Mouse (Mus musculus): ENCODE measurements around the gene Uck2.

The Uck2 gene

GRCm38 (mm10) chr1:167283441-167284257, 1.5 kb downstream of the Uck2 start:
- no peak for DNase-seq (ENCODE audit: low spot score in 2 of 2)

DNA sequence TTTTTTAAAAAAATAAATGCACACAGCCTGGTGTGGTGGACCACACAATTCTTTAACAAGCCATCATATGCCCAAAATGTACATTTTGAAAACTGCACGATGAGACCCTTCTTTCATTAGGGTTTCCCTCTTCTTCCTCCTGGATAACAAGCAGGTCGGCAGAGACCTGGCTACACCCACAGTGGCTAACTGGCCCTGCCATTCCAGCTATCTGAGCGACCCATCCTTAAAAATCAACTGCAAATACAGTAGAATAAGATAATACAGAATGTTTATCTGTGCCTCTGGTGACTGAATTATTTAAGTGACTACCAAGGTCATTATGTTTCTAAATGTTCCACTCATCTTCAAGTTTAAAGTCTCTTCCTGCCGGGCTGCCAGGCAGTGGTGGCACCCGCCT, 2.4 kb downstream of the Uck2 start:
- no peak for DNase-seq (ENCODE audit: low spot score in 2 of 2)

DNA sequence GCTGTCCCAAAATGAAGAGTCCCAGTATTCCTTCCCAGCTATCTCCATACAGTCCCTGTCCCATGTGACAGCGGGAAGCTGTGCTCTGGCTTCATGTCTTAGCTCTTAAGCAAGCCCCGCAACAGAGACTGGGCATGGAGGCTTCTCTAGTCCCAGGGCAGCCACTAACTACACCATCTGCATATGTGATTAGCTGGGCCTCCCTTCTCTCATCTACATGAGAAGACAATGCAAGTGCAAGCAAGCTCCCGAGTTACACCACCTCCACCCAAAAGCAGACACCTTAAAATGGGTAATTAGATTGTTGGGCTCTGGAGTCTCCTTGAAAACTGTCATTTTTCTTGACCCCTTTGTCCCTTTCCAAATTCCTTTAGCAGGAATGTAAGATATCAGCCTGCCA, 3.0 kb downstream of the Uck2 start:
- DNase-seq (ENCODE audit: low spot score in 2 of 2): no peak

DNA sequence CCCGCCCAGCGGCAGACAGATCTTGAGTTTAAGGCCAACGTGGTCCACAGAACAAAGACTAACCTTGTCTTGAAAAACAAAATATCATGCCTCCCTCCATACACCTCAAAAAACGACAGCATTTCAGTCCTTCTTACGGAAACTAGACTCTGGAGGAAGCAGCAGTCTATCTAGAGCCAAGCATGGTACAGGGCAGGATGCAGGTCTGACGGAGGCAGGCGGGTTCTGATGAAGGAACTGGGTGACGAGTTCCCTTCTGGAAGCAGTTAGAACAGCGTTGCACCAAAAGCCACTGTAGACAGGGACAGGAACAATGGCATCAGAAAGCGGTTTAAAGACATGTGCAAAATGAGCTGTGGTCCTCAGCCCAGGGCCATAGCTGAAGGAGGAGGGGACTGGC, 5.1 kb downstream of the Uck2 start:
- DNase-seq (ENCODE audit: low spot score in 2 of 2): no peak

GRCm38 (mm10) chr1:167279160-167279715, 5.9 kb downstream of the Uck2 start:
- peak in 1 of 2 experiments; percentile 33 for DNase-seq (ENCODE audit: low spot score in 2 of 2)

- DNase-seq (ENCODE audit: low spot score in 2 of 2): no peak
These were observed 6.7 kb downstream of the Uck2 start for GRCm38 (mm10) chr1:167278395-167278794.

- DNase-seq (ENCODE audit: low spot score in 2 of 2): peak in 1 of 2 experiments; percentile 22
These were observed 10.3 kb downstream of the Uck2 start for GRCm38 (mm10) chr1:167274646-167275390.

- no peak for DNase-seq (ENCODE audit: low spot score in 2 of 2)
These were observed 11.5 kb downstream of the Uck2 start for GRCm38 (mm10) chr1:167273380-167274163.

DNA sequence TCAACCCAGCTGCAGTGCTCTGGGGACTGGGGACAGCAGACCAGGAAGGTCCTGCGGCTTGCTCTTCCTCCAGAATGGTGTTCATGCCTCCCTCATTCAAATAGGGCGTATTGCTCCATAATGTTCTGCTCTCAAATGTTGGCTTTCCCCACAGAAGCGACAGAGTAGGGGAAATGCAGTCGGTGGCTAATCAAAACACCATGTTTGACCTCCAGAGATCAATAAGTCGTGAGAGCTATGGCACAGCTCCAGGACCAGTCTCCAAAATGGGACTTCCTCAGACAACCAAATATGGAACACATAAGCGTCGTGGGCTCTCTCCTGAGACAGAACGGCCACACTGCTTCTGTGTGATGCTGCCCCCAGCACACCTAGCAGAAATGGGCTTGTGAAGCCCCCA, 13.3 kb downstream of the Uck2 start:
- DNase-seq (ENCODE audit: low spot score in 2 of 2): no peak

DNA sequence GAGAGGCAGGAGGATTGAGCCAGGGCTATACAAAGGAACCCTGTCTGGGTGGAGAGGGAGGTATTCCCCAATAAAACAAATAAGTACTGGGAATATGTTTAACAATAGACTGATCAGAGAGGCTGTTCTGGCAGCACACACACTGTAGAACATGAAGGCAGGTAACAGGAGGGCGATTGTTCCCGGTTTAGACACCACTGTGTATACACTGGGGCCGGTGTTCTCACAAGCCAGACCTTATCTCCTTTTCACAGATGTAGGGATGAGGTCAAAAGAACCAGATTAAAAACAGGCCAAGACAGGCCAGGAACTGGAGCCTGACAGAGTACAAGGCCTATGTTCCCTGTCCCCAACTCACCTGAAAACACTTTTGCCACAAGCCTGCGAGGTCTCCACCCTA, 13.8 kb downstream of the Uck2 start:
- no peak for DNase-seq (ENCODE audit: low spot score in 2 of 2)

- no peak for DNase-seq (ENCODE audit: low spot score in 2 of 2)
These were observed 14.6 kb downstream of the Uck2 start for GRCm38 (mm10) chr1:167270342-167271111.

DNA sequence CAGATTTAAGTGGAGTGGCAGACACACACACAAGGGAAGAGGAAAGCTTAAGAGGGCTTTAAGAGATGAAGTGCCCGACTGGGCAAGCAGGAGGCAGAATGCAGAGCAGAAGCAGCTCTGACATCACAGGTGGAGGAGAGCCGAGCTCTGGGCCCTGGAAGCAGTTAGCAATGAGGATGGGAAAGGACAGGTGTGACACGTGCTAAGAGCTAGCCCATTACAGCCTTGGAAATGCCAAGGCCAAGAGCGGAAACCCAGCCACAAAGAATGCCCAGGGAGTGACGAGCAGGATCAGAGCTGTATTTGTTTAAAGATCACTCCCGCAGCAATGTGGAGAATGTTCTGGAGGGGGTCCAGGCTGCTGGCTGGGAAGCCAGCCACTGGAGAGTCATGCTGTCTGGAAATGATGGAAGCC, 15.3 kb downstream of the Uck2 start:
- DNase-seq (ENCODE audit: low spot score in 2 of 2): peak; percentile 74 to 86

GRCm38 (mm10) chr1:167269350-167269811, 15.7 kb downstream of the Uck2 start:
- no peak for DNase-seq (ENCODE audit: low spot score in 2 of 2)

DNA sequence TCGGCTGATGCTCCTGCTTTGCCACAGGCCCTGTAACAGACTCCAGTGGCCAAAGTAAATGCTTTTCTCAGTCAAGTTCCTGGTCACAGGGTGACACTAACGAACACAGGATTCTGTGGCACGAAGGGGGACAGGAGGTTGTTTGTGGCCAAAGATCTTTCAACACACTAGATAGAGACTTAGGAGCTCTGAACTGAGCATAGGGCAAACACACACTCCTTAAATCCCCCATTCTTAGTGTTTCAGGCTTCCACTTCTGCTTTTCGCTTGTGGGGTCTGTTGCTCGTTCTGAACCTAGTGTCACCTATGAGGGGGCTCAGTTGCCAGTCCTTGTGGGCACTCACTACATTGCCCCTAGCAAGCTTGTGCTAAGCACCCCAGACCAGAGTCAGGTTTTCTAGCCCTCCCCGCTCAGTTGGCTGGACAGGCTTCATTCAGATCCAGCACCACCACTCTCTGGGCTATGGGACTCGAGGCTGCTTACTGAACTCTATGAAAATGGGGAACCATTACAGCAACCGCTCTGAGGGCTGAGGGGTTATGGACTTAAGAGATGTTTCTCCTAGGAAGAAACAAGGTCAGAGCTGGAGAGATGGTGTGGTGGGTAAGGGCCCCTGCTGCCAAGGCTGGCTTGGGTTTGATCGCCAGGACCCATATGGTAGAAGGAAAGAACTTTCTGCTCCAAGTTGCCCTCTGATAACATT, 16.6 kb downstream of the Uck2 start:
- no peak for DNase-seq (ENCODE audit: low spot score in 2 of 2)

DNA sequence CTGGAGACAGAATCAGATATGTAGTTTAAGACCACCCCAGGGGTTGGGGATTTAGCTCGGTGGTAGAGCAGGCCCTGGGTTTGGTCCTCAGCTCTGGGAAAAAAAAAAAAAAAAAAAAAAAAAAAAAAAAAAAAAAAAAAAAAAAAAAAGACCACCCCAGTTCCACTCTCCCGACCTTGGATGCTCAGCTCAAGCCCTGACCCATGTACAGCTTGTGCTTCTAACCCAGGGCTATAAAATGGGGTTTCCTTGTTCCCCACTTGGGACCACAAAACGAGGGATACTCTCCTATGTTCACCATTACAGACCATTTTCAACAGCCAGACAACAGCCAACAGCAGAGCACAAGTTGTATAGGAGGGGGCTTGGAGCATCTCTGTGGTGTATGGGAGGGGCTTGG, 18.4 kb downstream of the Uck2 start:
- DNase-seq (ENCODE audit: low spot score in 2 of 2): no peak

DNA sequence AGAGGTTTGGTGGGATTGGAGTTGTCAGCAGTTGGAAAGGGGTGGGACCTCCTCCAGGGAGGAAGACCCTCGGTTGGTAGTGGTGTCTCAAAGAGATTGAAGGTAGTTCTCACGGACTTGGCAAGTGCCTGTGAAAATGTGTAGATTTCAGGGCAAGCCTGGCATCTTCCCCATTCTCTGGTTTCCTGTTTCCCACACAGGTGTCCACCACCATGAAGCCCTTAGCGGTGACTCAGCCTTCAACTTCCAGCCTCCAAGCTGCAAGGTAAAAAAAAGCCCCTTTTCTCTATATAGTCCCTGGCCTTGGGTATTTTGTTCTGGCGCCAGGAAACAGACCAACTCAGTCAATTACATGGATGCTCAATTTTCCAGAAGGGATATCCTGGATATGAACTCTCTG, 19.8 kb downstream of the Uck2 start:
- DNase-seq (ENCODE audit: low spot score in 2 of 2): no peak

GRCm38 (mm10) chr1:167262489-167263041, 22.6 kb downstream of the Uck2 start:
- DNase-seq (ENCODE audit: low spot score in 2 of 2): no peak

GRCm38 (mm10) chr1:167261750-167262149, 23.4 kb downstream of the Uck2 start:
- DNase-seq (ENCODE audit: low spot score in 2 of 2): no peak

- DNase-seq (ENCODE audit: low spot score in 2 of 2): no peak
These were observed 25.4 kb downstream of the Uck2 start for GRCm38 (mm10) chr1:167259702-167260101.

- DNase-seq (ENCODE audit: low spot score in 2 of 2): no peak
These were observed 28.3 kb downstream of the Uck2 start for GRCm38 (mm10) chr1:167256724-167257302.
